Mouse (Mus musculus): ENCODE data around the gene Ptgds. TPM values are rescaled to one million over a fixed set of nuclear protein-coding genes. Genes with fewer than 3 reads are reported as not detected.

Ptgds gene
- polyA plus RNA-seq, 1 experiment = 0.80 TPM

- no peaks in the 10 kb centered on the region for H3K4me1 ChIP-seq (ENCODE audit: control insufficient read depth, insufficient read depth, low read length)
- DNase-seq = no peak
- no peak for TF ChIP-seq POLR2A (IDR thresholded peaks at IDR 0.05; ENCODE audit: borderline replicate concordance, extremely low read depth, low read depth, low read length)
- TF ChIP-seq CTCF (IDR thresholded peaks at IDR 0.05; ENCODE audit: insufficient read depth, low read length) = no peak
- WGBS = 63% methylated on average over 11 of the region's 11 CpGs
- no peak overlapping the region for H3K4me3 ChIP-seq (replicated peaks; ENCODE audit: extremely low read depth, low read depth, low read length)
Measured at GRCm38 (mm10) chr2:25484901-25485647, 15.2 kb upstream of the Ptgds start.

GRCm38 (mm10) chr2:25482969-25483368, 13.1 kb upstream of the Ptgds start:
- no peak for DNase-seq
- Histone ChIP-seq H3K4me1 (ENCODE audit: control insufficient read depth, insufficient read depth, low read length) (no peaks in the 10 kb centered on the region), H3K4me3 (replicated peaks; ENCODE audit: extremely low read depth, low read depth, low read length) (no peak overlapping the region)
- 25% methylated on average over 7 of the region's 7 CpGs for WGBS
- peak; percentile 60 for TF ChIP-seq CTCF (IDR thresholded peaks at IDR 0.05; ENCODE audit: insufficient read depth, low read length)
- TF ChIP-seq POLR2A (IDR thresholded peaks at IDR 0.05; ENCODE audit: borderline replicate concordance, extremely low read depth, low read depth, low read length) = no peak

- H3K4me1 ChIP-seq (ENCODE audit: control insufficient read depth, insufficient read depth, low read length) = no peaks in the 10 kb centered on the region
- DNase-seq = no peak
- 98% methylated on average over 1 of the region's 1 CpGs for WGBS
- TF ChIP-seq POLR2A (IDR thresholded peaks at IDR 0.05; ENCODE audit: borderline replicate concordance, extremely low read depth, low read depth, low read length) (no peak), CTCF (IDR thresholded peaks at IDR 0.05; ENCODE audit: insufficient read depth, low read length) (no peak)
- no peak overlapping the region for H3K4me3 ChIP-seq (replicated peaks; ENCODE audit: extremely low read depth, low read depth, low read length)
Measured at GRCm38 (mm10) chr2:25480541-25480940, 10.7 kb upstream of the Ptgds start.

- DNase-seq = no peak
- TF ChIP-seq POLR2A (IDR thresholded peaks at IDR 0.05; ENCODE audit: borderline replicate concordance, extremely low read depth, low read depth, low read length) (no peak), CTCF (IDR thresholded peaks at IDR 0.05; ENCODE audit: insufficient read depth, low read length) (no peak)
- 66% methylated on average over 10 of the region's 10 CpGs for WGBS
- Histone ChIP-seq H3K4me1 (ENCODE audit: control insufficient read depth, insufficient read depth, low read length) (no peaks in the 10 kb centered on the region), H3K4me3 (replicated peaks; ENCODE audit: extremely low read depth, low read depth, low read length) (no peak overlapping the region)
Measured at GRCm38 (mm10) chr2:25479551-25480311, 9.9 kb upstream of the Ptgds start.

GRCm38 (mm10) chr2:25477967-25478675, 8.3 kb upstream of the Ptgds start:
- WGBS = 77% methylated on average over 3 of the region's 3 CpGs
- no peak for DNase-seq
- no peak overlapping the region for H3K4me3 ChIP-seq (replicated peaks; ENCODE audit: extremely low read depth, low read depth, low read length)
- no peaks in the 10 kb centered on the region for H3K4me1 ChIP-seq (ENCODE audit: control insufficient read depth, insufficient read depth, low read length)
- TF ChIP-seq POLR2A (IDR thresholded peaks at IDR 0.05; ENCODE audit: borderline replicate concordance, extremely low read depth, low read depth, low read length) (no peak), CTCF (IDR thresholded peaks at IDR 0.05; ENCODE audit: insufficient read depth, low read length) (no peak)

GRCm38 (mm10) chr2:25477541-25477940, 7.7 kb upstream of the Ptgds start:
- WGBS = 80% methylated on average over 8 of the region's 8 CpGs

GRCm38 (mm10) chr2:25472550-25472949, 2.7 kb upstream of the Ptgds start:
- 69% methylated on average over 2 of the region's 2 CpGs for WGBS
- no peak for TF ChIP-seq CTCF (IDR thresholded peaks at IDR 0.05; ENCODE audit: insufficient read depth, low read length)
- no peak for TF ChIP-seq POLR2A (IDR thresholded peaks at IDR 0.05; ENCODE audit: borderline replicate concordance, extremely low read depth, low read depth, low read length)
- no peak for DNase-seq
- Histone ChIP-seq H3K4me3 (replicated peaks; ENCODE audit: extremely low read depth, low read depth, low read length) (no peak overlapping the region), H3K4me1 (ENCODE audit: control insufficient read depth, insufficient read depth, low read length) (no peaks in the 10 kb centered on the region)

More at GRCm38 (mm10) chr2:25477541-25477940, 7.7 kb upstream of the Ptgds start:
- DNase-seq = no peak
- TF ChIP-seq POLR2A (IDR thresholded peaks at IDR 0.05; ENCODE audit: borderline replicate concordance, extremely low read depth, low read depth, low read length) = no peak
- no peak for TF ChIP-seq CTCF (IDR thresholded peaks at IDR 0.05; ENCODE audit: insufficient read depth, low read length)
- Histone ChIP-seq H3K4me1 (ENCODE audit: control insufficient read depth, insufficient read depth, low read length) (no peaks in the 10 kb centered on the region), H3K4me3 (replicated peaks; ENCODE audit: extremely low read depth, low read depth, low read length) (no peak overlapping the region)

GRCm38 (mm10) chr2:25468962-25469915, 607 bp downstream of the Ptgds start:
- TF ChIP-seq CTCF (IDR thresholded peaks at IDR 0.05; ENCODE audit: insufficient read depth, low read length) (no peak), POLR2A (IDR thresholded peaks at IDR 0.05; ENCODE audit: borderline replicate concordance, extremely low read depth, low read depth, low read length) (no peak)
- Histone ChIP-seq H3K4me3 (replicated peaks; ENCODE audit: extremely low read depth, low read depth, low read length) (no peak overlapping the region), H3K4me1 (ENCODE audit: control insufficient read depth, insufficient read depth, low read length) (no peaks in the 10 kb centered on the region)
- WGBS = 70% methylated on average over 10 of the region's 10 CpGs
- DNase-seq = no peak
